Mouse (Mus musculus) liver, embryonic 15.5 days (tissue): Measurements from ENCODE around the gene Ankrd10. TPM values are rescaled to one million over a fixed set of nuclear protein-coding genes. Genes with fewer than 3 reads are reported as not detected.
"Not testable (repeated sequence)": the region's sequence is repeated elsewhere in the genome, so short reads cannot be mapped to it uniquely, and the experiment has no call there.

ENCODE experiments used
- ATAC-seq: fragments of 200-750 bp; cut with Nextera tagmentation; 2 replicates; pipeline ENCODE4 v1.8.0; 2017; ENCODE audit warnings: moderate number of reproducible peaks, mild to moderate bottlenecking, moderate library complexity; ENCODE audit not compliant: insufficient read depth
- H3K27ac ChIP-seq: fragments of 300-500 bp; sonication (generic); replicated peaks from 2 replicates; pipeline ENCODE4 v1.5.1; 2015; ENCODE audit warnings: mild to moderate bottlenecking, inconsistent platforms
- H3K27me3 ChIP-seq: fragments of 300-500 bp; sonication (generic); 2 replicates; pipeline ENCODE4 v1.6.1; 2015; ENCODE audit warnings: mild to moderate bottlenecking, inconsistent platforms
- H3K36me3 ChIP-seq: fragments of 300-500 bp; sonication (generic); replicated peaks from 2 replicates; pipeline ENCODE4 v1.6.1; 2015; ENCODE audit warnings: moderate library complexity, mild to moderate bottlenecking, inconsistent platforms
- H3K4me1 ChIP-seq: fragments of 300-500 bp; sonication (generic); replicated peaks from 2 replicates; pipeline ENCODE4 v1.6.1; 2015; ENCODE audit warnings: inconsistent platforms
- H3K4me2 ChIP-seq: fragments of 300-500 bp; sonication (generic); 2 replicates; pipeline ENCODE4 v1.6.1; 2015; ENCODE audit warnings: moderate library complexity, mild to moderate bottlenecking, inconsistent platforms
- H3K4me3 ChIP-seq: fragments of 300-500 bp; sonication (generic); replicated peaks from 2 replicates; pipeline ENCODE4 v1.5.1; 2015; ENCODE audit warnings: mild to moderate bottlenecking, inconsistent platforms
- H3K9ac ChIP-seq: fragments of 300-500 bp; sonication (generic); 2 replicates; pipeline ENCODE4 v1.6.1; 2015; ENCODE audit warnings: moderate library complexity, mild to moderate bottlenecking, inconsistent platforms
- H3K9me3 ChIP-seq: fragments of 300-500 bp; sonication (generic); replicated peaks from 2 replicates; pipeline ENCODE4 v1.6.1; 2016; ENCODE audit warnings: inconsistent platforms
- WGBS: fragments of 180-500 bp; shearing (Covaris S2); methylation state at CpG from one replicate; pipeline ENCODE4 v1.1.7; 2015; ENCODE audit warnings: mixed read lengths; ENCODE audit not compliant: insufficient replicate concordance; 5-methylcytosine and 5-hydroxymethylcytosine counted together
- polyA plus RNA-seq: library from polyadenylated mRNA; unstranded; fragments of >200 nt; fragmentation: Nextera tagmentation; extraction: Ambion mirVana; gene quantifications from 2 replicates; pipeline ENCODE4 v1.2.1, GENCODE M21; 2015

Gene Ankrd10
- 22.1 and 23.7 TPM in 2 replicates for polyA plus RNA-seq

GRCm38 (mm10) chr8:11635611-11636081, at the start of gene Ankrd10:
Gene Ankrd10 (minus strand): TSS chr8:11635757.
- peak within 1 kb of the TSS; percentile 94 for H3K4me3 ChIP-seq
- H3K4me1 ChIP-seq = peaks cover 41% of the 10 kb centered on the region
- H3K27ac ChIP-seq = peak within 1 kb of the TSS; percentile 94
- H3K36me3 ChIP-seq = peaks cover 15% of the 10 kb centered on the region
- ATAC-seq = peak; percentile 93
- H3K9me3 ChIP-seq = no peaks in the 10 kb centered on the region
- H3K27me3 ChIP-seq = no peaks in the 10 kb centered on the region
- H3K4me2 ChIP-seq = peak within 1 kb of the TSS; percentile 98
- 0% methylated on average over 40 of the region's 40 CpGs for WGBS
- H3K9ac ChIP-seq = peak within 1 kb of the TSS; percentile 84

DNA sequence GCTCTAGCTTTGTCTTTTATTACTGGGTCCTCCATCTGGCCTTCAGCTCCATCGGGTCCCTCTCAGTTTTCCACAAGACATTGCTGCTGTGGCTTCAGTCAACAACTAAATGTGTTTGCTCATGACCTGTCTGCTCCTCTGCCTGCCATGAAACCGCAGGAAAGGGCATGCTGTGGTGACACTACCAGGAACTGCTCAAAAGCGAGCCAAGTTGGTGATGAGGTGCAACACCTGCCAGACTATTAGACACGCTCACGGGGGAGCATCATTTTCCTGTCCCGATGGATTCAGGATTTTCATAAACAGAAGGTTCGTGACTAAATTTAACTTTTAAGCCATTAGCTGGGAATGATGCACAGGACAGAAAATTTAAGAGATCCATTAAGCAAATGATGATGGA, 49.0 kb upstream of the Ankrd10 start:
- H3K27ac ChIP-seq = no peak overlapping the region
- H3K9me3 ChIP-seq = 0 out of 2 replicates have a peak, but pooled peaks cover 6% of the 10 kb centered on the region
- no peaks in the 10 kb centered on the region for H3K4me1 ChIP-seq
- no peak overlapping the region for H3K4me3 ChIP-seq
- WGBS = 70% methylated on average over 7 of the region's 7 CpGs
- H3K36me3 ChIP-seq = no peaks in the 10 kb centered on the region
- H3K9ac ChIP-seq = no peak overlapping the region
- H3K27me3 ChIP-seq = no peaks in the 10 kb centered on the region
- H3K4me2 ChIP-seq = no peak overlapping the region
- no peak for ATAC-seq

DNA sequence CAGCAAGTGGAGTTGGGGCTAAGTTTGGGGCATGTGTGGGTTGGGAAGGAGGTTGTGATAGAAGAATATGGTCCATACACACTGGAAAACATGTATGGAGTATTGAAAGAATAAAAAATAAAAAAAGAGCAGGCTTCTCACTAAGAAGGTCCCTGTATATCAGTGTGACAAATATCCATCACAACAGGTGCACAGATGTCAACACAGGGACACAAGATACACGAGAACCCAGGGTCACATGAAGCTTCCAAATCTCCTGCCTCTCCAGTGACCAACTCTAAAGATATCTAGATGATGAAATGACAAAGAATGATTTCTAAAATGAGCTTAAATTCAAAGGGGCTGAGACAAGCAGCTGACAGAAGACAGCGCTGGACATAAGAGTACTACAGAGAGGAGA, 32.8 kb upstream of the Ankrd10 start:
- H3K27ac ChIP-seq = no peak overlapping the region
- no peaks in the 10 kb centered on the region for H3K27me3 ChIP-seq
- H3K4me2 ChIP-seq = no peak overlapping the region
- WGBS = 34% methylated on average over 2 of the region's 2 CpGs
- no peaks in the 10 kb centered on the region for H3K9me3 ChIP-seq
- no peaks in the 10 kb centered on the region for H3K4me1 ChIP-seq
- no peak overlapping the region for H3K9ac ChIP-seq
- ATAC-seq = no peak
- no peak overlapping the region for H3K4me3 ChIP-seq
- no peaks in the 10 kb centered on the region for H3K36me3 ChIP-seq

DNA sequence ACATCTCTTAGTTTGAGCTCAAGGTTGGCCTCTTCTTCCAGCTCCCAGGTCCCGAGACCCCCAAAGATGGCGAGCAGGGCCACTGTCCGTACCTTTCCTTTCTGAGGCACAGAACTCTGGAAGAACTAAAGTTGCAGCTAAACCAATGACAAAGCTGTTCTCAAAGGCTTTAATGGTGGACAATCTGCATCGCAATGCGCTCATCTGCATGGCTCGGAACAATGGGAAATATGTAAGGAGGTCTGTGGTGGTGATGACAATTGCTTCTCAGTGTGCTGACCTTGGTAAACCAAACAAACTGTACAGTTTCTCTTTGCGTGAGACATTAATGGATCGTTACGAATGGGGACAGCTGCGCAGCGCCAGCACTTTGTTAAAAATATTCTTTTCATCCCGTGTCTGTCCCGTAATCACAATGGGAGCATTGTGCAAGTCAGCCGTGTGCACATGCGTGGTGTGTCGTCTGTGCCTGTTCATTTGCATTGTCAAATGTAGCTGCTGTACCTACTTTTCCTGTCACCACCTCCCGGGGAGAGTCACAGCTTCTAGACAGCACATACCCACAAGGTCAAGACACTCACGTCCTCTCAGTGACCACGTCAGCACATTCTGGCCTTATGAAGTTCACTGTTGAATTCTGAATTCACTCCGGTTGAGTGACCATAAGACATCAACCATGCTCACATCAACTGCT, 30.6 kb upstream of the Ankrd10 start:
- H3K36me3 ChIP-seq, H3K4me1 ChIP-seq, H3K9me3 ChIP-seq, H3K27me3 ChIP-seq, H3K4me2 ChIP-seq, H3K9ac ChIP-seq, ATAC-seq, H3K27ac ChIP-seq, H3K4me3 ChIP-seq: not testable (repeated sequence)
- WGBS = 77% methylated on average over 20 of the region's 20 CpGs

DNA sequence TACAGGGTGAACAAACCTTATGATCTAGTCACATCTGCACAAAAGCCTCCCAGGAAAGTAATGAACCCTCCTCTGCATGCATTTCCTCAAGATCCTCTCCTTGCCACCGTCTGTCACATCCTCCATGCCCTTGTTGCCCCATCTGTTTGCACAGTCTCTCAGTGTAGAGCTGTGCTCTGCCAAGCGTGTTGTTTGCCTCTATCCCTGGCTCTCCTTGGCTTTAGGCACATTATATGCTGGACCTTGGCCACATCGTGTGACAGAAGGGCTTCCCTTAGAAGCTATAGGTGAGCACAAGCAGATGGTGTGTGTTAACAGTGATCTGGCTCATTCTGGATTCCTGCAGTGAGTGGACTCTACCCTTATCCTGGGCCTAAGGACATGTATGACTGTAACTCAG, 26.4 kb upstream of the Ankrd10 start:
- Histone ChIP-seq H3K4me2 (no peak overlapping the region), H3K4me3 (no peak overlapping the region), H3K36me3 (no peaks in the 10 kb centered on the region), H3K9ac (no peak overlapping the region), H3K9me3 (no peaks in the 10 kb centered on the region), H3K4me1 (no peaks in the 10 kb centered on the region), H3K27me3 (no peaks in the 10 kb centered on the region), H3K27ac (no peak overlapping the region)
- ATAC-seq = no peak
- WGBS = 54% methylated on average over 3 of the region's 3 CpGs

DNA sequence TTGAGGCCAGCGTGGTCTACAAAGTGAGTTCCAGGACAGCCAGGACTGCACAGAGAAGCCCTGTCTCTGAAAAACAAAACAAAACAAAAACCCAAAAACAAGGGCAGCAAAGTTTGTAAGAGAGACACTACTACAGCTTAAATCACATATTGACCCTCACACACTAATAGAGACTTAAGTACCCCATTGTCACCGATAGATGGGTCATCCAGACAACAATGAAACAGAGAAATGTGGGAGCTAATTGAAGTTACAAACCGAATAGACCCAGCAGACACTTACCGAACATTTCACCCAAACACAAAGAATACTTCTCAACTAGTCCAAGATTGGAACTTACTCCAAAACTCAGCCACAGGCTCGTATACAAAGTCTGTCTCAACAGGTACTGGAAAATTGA, 14.5 kb upstream of the Ankrd10 start:
- WGBS = 73% methylated on average over 5 of the region's 5 CpGs
- no peak for ATAC-seq

DNA sequence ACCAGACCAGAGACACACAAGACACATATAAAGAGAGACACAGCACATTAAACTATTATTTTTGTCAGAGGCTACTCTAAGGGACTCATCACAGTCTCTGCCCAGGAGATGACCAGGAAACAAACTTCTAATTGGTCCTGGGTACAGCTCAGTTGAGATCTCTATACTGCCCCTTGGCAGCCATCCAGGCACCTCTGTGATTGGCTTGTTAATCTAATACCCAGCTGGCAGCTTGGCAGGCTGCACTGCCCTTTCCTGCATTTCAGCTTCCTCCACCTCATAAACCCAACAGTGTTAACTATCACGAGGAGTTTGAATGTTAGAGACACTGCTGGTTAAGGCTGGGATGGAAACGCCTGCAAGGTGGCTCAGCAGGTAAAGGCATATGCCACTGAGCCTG, 7.6 kb upstream of the Ankrd10 start:
- 56% methylated on average over 2 of the region's 2 CpGs for WGBS
- Histone ChIP-seq H3K9me3 (no peaks in the 10 kb centered on the region), H3K27me3 (no peaks in the 10 kb centered on the region), H3K4me1 (no peaks in the 10 kb centered on the region), H3K36me3 (no peaks in the 10 kb centered on the region), H3K9ac (no peak overlapping the region), H3K4me3 (no peak overlapping the region), H3K27ac (no peak overlapping the region), H3K4me2 (no peak overlapping the region)
- no peak for ATAC-seq

More for the DNA sequence above, 14.5 kb upstream of the Ankrd10 start:
- no peak overlapping the region for H3K4me3 ChIP-seq
- H3K9me3 ChIP-seq = no peaks in the 10 kb centered on the region
- no peaks in the 10 kb centered on the region for H3K27me3 ChIP-seq
- H3K9ac ChIP-seq = no peak overlapping the region
- H3K27ac ChIP-seq = no peak overlapping the region
- no peaks in the 10 kb centered on the region for H3K4me1 ChIP-seq
- no peak overlapping the region for H3K4me2 ChIP-seq
- no peaks in the 10 kb centered on the region for H3K36me3 ChIP-seq

DNA sequence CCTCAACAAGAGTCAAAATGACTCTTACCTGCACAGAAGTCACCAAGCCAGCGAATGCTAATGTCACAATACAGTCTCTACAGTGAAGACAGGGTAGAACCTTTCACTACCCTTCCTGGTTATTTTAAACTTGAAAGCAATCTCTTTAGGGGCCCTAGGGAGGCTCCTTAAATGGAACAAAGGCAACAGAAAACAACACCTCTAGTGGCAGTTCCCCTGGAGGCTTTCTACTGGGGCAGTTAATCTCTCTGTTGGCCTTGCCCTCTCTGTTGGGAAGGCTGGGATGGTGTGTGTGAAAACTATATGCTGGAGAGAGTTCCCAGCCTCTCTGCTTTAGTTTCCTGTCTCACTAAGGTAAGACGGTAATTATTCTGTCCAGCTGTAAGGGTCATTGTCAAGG, 5.0 kb upstream of the Ankrd10 start:
- no peak for ATAC-seq
- 64% methylated on average over 2 of the region's 2 CpGs for WGBS
- Histone ChIP-seq H3K27me3 (no peaks in the 10 kb centered on the region), H3K27ac (no peak overlapping the region), H3K9me3 (no peaks in the 10 kb centered on the region), H3K36me3 (no peaks in the 10 kb centered on the region), H3K9ac (no peak overlapping the region), H3K4me2 (no peak overlapping the region), H3K4me3 (no peak overlapping the region), H3K4me1 (peaks cover 12% of the 10 kb centered on the region)

GRCm38 (mm10) chr8:11637531-11637930, 2.0 kb upstream of the Ankrd10 start:
- Histone ChIP-seq H3K4me1 (peaks cover 35% of the 10 kb centered on the region), H3K36me3 (no peaks in the 10 kb centered on the region), H3K27me3 (no peaks in the 10 kb centered on the region), H3K9me3 (no peaks in the 10 kb centered on the region), H3K4me3 (no peak overlapping the region), H3K27ac (no peak overlapping the region), H3K9ac (no peak overlapping the region), H3K4me2 (no peak overlapping the region)
- ATAC-seq = no peak
- 83% methylated on average over 7 of the region's 7 CpGs for WGBS

DNA sequence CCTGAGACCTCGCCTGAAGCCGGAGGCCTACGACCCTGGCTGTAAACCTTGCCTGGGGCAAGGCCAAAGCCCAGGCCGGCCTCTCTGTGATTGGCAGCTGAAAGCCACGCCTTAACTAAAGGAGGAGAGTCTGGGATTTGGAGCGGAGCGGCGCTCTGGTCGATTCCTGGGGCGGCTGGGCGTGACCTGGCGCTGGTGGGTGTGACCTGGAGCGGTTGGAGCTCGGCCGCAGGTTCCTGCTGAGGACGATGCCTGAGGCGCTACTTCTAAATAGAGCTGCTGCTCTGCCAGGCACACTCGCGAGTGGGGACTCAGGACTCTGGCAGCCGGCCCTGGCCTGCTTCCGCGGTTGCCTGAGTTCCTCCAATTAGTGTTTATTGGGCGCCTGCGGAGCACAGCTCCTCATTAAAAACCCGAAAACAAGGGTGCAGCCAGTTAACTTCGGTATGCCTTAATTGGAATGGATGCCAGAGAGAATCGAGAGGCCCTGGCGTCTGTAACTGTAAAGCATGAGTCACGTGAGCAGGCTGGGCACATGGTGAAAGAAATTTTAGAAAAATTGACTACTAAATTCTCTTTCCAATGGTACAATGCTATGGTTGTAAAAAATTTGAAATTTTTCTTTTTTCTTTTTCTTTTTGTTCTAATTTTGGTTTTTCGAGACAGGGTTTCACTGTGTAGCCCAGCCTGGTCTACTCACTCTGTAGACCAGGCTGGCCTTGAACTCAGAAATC, 934 bp upstream of the Ankrd10 start:
- 2% methylated on average over 30 of the region's 30 CpGs for WGBS
- no peaks in the 10 kb centered on the region for H3K9me3 ChIP-seq
- ATAC-seq = peak; percentile 76
- H3K4me1 ChIP-seq = peaks cover 38% of the 10 kb centered on the region
- H3K27ac ChIP-seq = peak overlapping the region; percentile 94
- H3K4me3 ChIP-seq = peak overlapping the region; percentile 94
- peak overlapping the region; percentile 57 for H3K9ac ChIP-seq
- H3K4me2 ChIP-seq = peak overlapping the region; percentile 98
- H3K36me3 ChIP-seq = peaks cover 6% of the 10 kb centered on the region
- no peaks in the 10 kb centered on the region for H3K27me3 ChIP-seq

DNA sequence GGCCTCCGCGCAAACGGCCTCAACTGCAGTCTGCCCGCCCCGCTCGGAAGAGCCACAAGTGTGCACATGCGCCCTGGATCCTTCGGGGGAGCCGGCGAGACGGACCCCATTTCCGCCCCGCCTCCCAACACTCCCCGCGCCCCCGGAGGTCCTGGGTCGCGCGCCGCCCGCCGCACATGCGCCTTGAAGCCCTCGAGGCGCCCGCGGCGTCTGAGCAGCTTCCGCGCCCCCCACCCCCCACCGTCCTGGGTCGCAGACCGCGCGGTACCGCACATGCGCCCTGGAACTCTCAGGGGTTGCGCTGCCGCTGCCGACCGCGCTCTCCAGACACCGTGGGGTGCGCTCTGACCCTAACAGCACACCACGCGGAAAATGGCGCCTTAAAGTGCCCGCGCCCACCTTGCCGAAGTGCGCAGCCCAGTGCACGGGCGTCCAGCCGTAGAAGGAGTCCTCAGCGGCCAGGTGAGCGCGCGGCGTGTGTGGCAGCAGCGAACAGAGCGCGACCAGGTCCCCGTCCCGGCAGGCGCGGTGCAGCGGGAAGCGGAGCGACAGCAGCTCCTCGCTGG, 462 bp downstream of the Ankrd10 start:
- no peaks in the 10 kb centered on the region for H3K27me3 ChIP-seq
- H3K36me3 ChIP-seq = peaks cover 20% of the 10 kb centered on the region
- peak; percentile 44 for ATAC-seq
- peak overlapping the region; percentile 84 for H3K9ac ChIP-seq
- H3K4me1 ChIP-seq = peaks cover 45% of the 10 kb centered on the region
- H3K4me3 ChIP-seq = peak overlapping the region; percentile 94
- peak overlapping the region; percentile 94 for H3K27ac ChIP-seq
- H3K4me2 ChIP-seq = peak overlapping the region; percentile 98
- H3K9me3 ChIP-seq = no peaks in the 10 kb centered on the region
- under 1% methylated on average over 70 of the region's 70 CpGs for WGBS
